Mouse (Mus musculus) brain, adult 10 weeks (tissue): ENCODE results near the gene Gas1. TPM values are rescaled to one million over a fixed set of nuclear protein-coding genes. Genes with fewer than 3 reads are reported as not detected.

Experiments used
- polyA plus RNA-seq: library from polyadenylated mRNA; stranded (reverse); fragments of 350-450 nt; fragmentation: Illumina TruSeq; extraction: RNeasy Lipid Tissue Mini Kit (QIAGEN cat#74804); gene quantifications from one replicate; pipeline ENCODE4 v1.2.3, GENCODE M21; 2015; ENCODE audit warnings: low read depth, low replicate concordance

The Gas1 gene
- polyA plus RNA-seq = 4.2 TPM

DNA sequence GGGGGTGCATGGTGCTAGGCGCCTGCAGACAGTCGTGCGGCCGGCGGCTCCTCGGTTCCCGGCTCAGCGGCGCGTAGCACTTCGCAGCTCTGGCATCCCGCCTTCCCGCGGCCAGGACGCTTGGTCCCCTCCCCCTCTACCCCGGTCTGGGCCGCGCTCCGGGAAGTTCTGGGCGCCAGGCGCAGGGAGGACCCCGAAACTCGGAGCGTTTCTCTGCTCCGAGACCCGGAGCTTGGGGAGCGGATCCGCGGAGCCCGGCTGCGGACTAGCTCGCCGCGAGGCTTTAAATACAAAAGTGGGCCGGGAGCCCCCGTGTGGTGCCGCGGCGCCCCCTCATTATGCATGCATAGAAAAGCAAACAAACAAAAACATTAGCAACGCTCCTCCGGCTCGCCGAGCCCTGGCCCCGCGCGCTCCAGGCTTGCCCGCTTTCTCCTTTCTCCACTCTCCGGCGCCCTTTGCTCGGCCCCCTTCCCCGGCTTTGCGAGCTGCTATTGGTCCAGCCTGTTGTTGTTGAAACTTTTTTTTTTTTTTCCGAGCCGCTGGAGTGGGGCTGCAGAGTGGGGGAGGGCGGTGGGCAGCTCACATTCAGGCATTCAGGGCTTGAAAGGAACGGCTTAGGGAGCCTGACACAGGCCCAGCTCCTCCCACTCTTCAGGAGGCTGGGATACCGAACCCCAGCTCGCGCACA, at the start of gene Gas1:
TSS of gene Gas1 (minus strand) at position 260 of the 691 bp plus-strand sequence.

